Mouse (Mus musculus) midbrain, embryonic 16.5 days (tissue): ENCODE results near the gene Mrpl22. TPM values are rescaled to one million over a fixed set of nuclear protein-coding genes. Genes with fewer than 3 reads are reported as not detected.

ENCODE experiments used
- ATAC-seq: fragments of 200-750 bp; cut with Nextera tagmentation; 2 replicates; pipeline ENCODE4 v1.8.0; 2017; ENCODE audit warnings: moderate TSS enrichment
- H3K27ac ChIP-seq: fragments of 300-500 bp; sonication (generic); 2 replicates; pipeline ENCODE4 v1.5.1; 2014; ENCODE audit warnings: mild to moderate bottlenecking, low read length, mixed read lengths
- H3K27me3 ChIP-seq: fragments of 300-500 bp; sonication (generic); 2 replicates; pipeline ENCODE4 v1.6.1; 2014; ENCODE audit warnings: low read depth, low read length, mixed read lengths; ENCODE audit not compliant: control insufficient read depth, insufficient read depth
- H3K36me3 ChIP-seq: fragments of 300-500 bp; sonication (generic); 2 replicates; pipeline ENCODE4 v1.6.1; 2014; ENCODE audit warnings: mild to moderate bottlenecking, low read length, moderate library complexity, mixed read lengths; ENCODE audit not compliant: control insufficient read depth, insufficient read depth
- H3K4me1 ChIP-seq: fragments of 300-500 bp; sonication (generic); 2 replicates; pipeline ENCODE4 v1.6.1; 2014; ENCODE audit warnings: mild to moderate bottlenecking, low read length, mixed read lengths; ENCODE audit not compliant: control insufficient read depth, insufficient read depth
- H3K4me2 ChIP-seq: fragments of 300-500 bp; sonication (generic); 2 replicates; pipeline ENCODE4 v1.6.1; 2014; ENCODE audit warnings: mild to moderate bottlenecking, low read length, mixed read lengths
- H3K4me3 ChIP-seq: fragments of 300-500 bp; sonication (generic); 2 replicates; pipeline ENCODE4 v1.5.1; 2014; ENCODE audit warnings: low read depth, mild to moderate bottlenecking, low read length, moderate library complexity, mixed read lengths
- H3K9ac ChIP-seq: fragments of 300-500 bp; sonication (generic); 2 replicates; pipeline ENCODE4 v1.6.1; 2014; ENCODE audit warnings: low read depth, low read length, mixed read lengths
- H3K9me3 ChIP-seq: fragments of 300-500 bp; sonication (generic); replicated peaks from 2 replicates; pipeline ENCODE4 v1.6.1; 2014; ENCODE audit warnings: mild to moderate bottlenecking, low read length, mixed read lengths; ENCODE audit not compliant: control insufficient read depth, poor library complexity, severe bottlenecking
- WGBS: fragments of 180-500 bp; shearing (Covaris S2); extraction: QIAGEN DNeasy Blood & Tissue Kit; methylation state at CpG from one replicate; pipeline ENCODE4 v1.1.7; 2014; 5-methylcytosine and 5-hydroxymethylcytosine counted together
- polyA plus RNA-seq: library from polyadenylated mRNA; unstranded; fragments of >200 nt; fragmentation: Nextera tagmentation; extraction: Ambion mirVana; gene quantifications from 2 replicates; pipeline ENCODE4 v1.2.1, GENCODE M21; 2015

The Mrpl22 gene
- polyA plus RNA-seq, 1 experiment from 2014 or later = 88.5 TPM

GRCm38 (mm10) chr11:58136677-58137076 is 34.8 kb upstream of the Mrpl22 start:
- 93% methylated on average over 6 of the region's 6 CpGs for WGBS
- H3K36me3 ChIP-seq = peaks cover 35% of the 10 kb centered on the region

GRCm38 (mm10) chr11:58138821-58139220 is 32.6 kb upstream of the Mrpl22 start:
- Histone ChIP-seq H3K4me1 (no peaks in the 10 kb centered on the region), H3K4me3 (no peak overlapping the region), H3K9me3 (no peaks in the 10 kb centered on the region), H3K9ac (no peak overlapping the region), H3K4me2 (no peak overlapping the region), H3K27me3 (no peaks in the 10 kb centered on the region), H3K36me3 (peaks cover 35% of the 10 kb centered on the region), H3K27ac (no peak overlapping the region)
- 77% methylated on average over 11 of the region's 11 CpGs for WGBS
- ATAC-seq = no peak

More at GRCm38 (mm10) chr11:58136677-58137076, 34.8 kb upstream of the Mrpl22 start:
- Histone ChIP-seq H3K27ac (no peak overlapping the region), H3K4me2 (no peak overlapping the region), H3K27me3 (no peaks in the 10 kb centered on the region), H3K9ac (no peak overlapping the region), H3K9me3 (no peaks in the 10 kb centered on the region), H3K4me1 (no peaks in the 10 kb centered on the region), H3K4me3 (no peak overlapping the region)
- ATAC-seq = no peak

GRCm38 (mm10) chr11:58139466-58139865 is 32.0 kb upstream of the Mrpl22 start:
- Histone ChIP-seq H3K4me3 (no peak overlapping the region), H3K4me2 (no peak overlapping the region), H3K36me3 (peaks cover 37% of the 10 kb centered on the region), H3K27me3 (no peaks in the 10 kb centered on the region), H3K9me3 (no peaks in the 10 kb centered on the region), H3K27ac (no peak overlapping the region), H3K9ac (no peak overlapping the region), H3K4me1 (no peaks in the 10 kb centered on the region)
- ATAC-seq = no peak
- WGBS = 89% methylated on average over 3 of the region's 3 CpGs

- no peaks in the 10 kb centered on the region for H3K9me3 ChIP-seq
- H3K4me1 ChIP-seq = no peaks in the 10 kb centered on the region
- H3K9ac ChIP-seq = no peak overlapping the region
- H3K4me2 ChIP-seq = no peak overlapping the region
- H3K27ac ChIP-seq = no peak overlapping the region
- H3K4me3 ChIP-seq = no peak overlapping the region
- peaks cover 51% of the 10 kb centered on the region for H3K36me3 ChIP-seq
- no peak for ATAC-seq
- no peaks in the 10 kb centered on the region for H3K27me3 ChIP-seq
- WGBS = 93% methylated on average over 9 of the region's 9 CpGs
Observed at GRCm38 (mm10) chr11:58143704-58144426, 27.6 kb upstream of the Mrpl22 start.

GRCm38 (mm10) chr11:58146241-58146640 is 25.2 kb upstream of the Mrpl22 start:
- Histone ChIP-seq H3K36me3 (peaks cover 55% of the 10 kb centered on the region), H3K27me3 (no peaks in the 10 kb centered on the region), H3K27ac (no peak overlapping the region), H3K9me3 (no peaks in the 10 kb centered on the region), H3K4me2 (no peak overlapping the region), H3K4me3 (no peak overlapping the region), H3K9ac (no peak overlapping the region), H3K4me1 (no peaks in the 10 kb centered on the region)
- 85% methylated on average over 5 of the region's 5 CpGs for WGBS
- ATAC-seq = no peak

GRCm38 (mm10) chr11:58155458-58155857 is 16.0 kb upstream of the Mrpl22 start:
- H3K4me2 ChIP-seq = no peak overlapping the region
- H3K9me3 ChIP-seq = no peaks in the 10 kb centered on the region
- no peaks in the 10 kb centered on the region for H3K27me3 ChIP-seq
- no peak overlapping the region for H3K9ac ChIP-seq
- no peak overlapping the region for H3K27ac ChIP-seq
- 94% methylated on average over 9 of the region's 9 CpGs for WGBS
- ATAC-seq = no peak
- no peaks in the 10 kb centered on the region for H3K4me1 ChIP-seq
- H3K36me3 ChIP-seq = peaks cover 23% of the 10 kb centered on the region
- no peak overlapping the region for H3K4me3 ChIP-seq

- H3K27ac ChIP-seq = no peak overlapping the region
- no peak overlapping the region for H3K9ac ChIP-seq
- H3K4me1 ChIP-seq = no peaks in the 10 kb centered on the region
- H3K27me3 ChIP-seq = no peaks in the 10 kb centered on the region
- WGBS = 82% methylated on average over 3 of the region's 3 CpGs
- ATAC-seq = no peak
- H3K4me2 ChIP-seq = no peak overlapping the region
- H3K36me3 ChIP-seq = peaks cover 16% of the 10 kb centered on the region
- H3K4me3 ChIP-seq = no peak overlapping the region
- H3K9me3 ChIP-seq = no peaks in the 10 kb centered on the region
Observed at GRCm38 (mm10) chr11:58156871-58157270, 14.6 kb upstream of the Mrpl22 start.

GRCm38 (mm10) chr11:58165072-58165471 is 6.4 kb upstream of the Mrpl22 start:
- no peak overlapping the region for H3K27ac ChIP-seq
- WGBS = 94% methylated on average over 2 of the region's 2 CpGs
- ATAC-seq = no peak
- H3K9me3 ChIP-seq = no peaks in the 10 kb centered on the region
- no peaks in the 10 kb centered on the region for H3K27me3 ChIP-seq
- H3K9ac ChIP-seq = no peak overlapping the region
- H3K36me3 ChIP-seq = peaks cover 19% of the 10 kb centered on the region
- no peak overlapping the region for H3K4me3 ChIP-seq
- no peak overlapping the region for H3K4me2 ChIP-seq
- H3K4me1 ChIP-seq = peaks cover 9% of the 10 kb centered on the region

GRCm38 (mm10) chr11:58167822-58168166 is 3.7 kb upstream of the Mrpl22 start:
- H3K4me3 ChIP-seq = peak overlapping the region; percentile 89
- peak overlapping the region; percentile 91 for H3K4me2 ChIP-seq
- H3K9me3 ChIP-seq = no peaks in the 10 kb centered on the region
- under 1% methylated on average over 8 of the region's 8 CpGs for WGBS
- no peaks in the 10 kb centered on the region for H3K27me3 ChIP-seq
- peak overlapping the region; percentile 82 for H3K9ac ChIP-seq
- peaks cover 20% of the 10 kb centered on the region for H3K4me1 ChIP-seq
- ATAC-seq = no peak
- H3K36me3 ChIP-seq = peaks cover 10% of the 10 kb centered on the region
- H3K27ac ChIP-seq = peak overlapping the region; percentile 73
